Mouse (Mus musculus): ENCODE data around the gene Pde4d.

Pde4d gene

DNA sequence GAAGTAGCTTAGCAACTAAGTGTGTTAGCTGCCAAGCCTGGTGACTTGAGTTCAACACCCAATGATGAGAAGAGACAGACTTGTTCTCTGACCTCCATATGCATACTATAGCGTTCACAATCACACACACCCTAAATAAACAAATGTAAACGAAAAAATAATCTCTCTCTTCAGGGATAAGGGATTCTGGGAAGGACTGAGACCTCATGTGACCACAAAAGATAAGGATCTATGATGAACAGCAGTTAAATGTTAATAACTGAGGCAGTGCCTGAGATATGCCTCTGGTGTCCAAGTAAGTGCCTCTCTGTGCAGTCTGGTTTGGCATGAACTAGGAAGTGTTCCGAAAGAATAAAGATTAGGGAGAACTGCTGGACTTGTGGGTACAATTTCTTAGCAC, 1243.1 kb downstream of the Pde4d start:
- no peak for DNase-seq (ENCODE audit: low spot score)

DNA sequence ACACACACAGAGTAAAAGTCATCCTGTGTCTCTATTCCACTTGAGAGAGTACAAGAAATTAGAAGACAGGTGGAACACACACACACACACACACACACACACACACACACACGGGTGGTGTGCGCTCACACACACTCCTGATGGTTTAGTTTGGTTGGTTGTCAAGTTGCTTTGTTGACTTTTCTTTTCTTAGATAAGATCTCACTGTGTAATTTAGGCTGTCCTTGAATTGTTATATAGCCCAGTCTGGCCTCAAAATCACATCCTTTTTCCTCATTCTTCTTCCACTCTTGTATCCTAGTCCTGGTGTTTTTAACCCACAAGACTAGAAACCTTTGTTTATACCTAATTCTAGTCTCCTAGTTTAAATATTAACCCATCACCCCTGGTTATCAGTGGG, 1244.0 kb downstream of the Pde4d start:
- no peak for DNase-seq (ENCODE audit: low spot score)

DNA sequence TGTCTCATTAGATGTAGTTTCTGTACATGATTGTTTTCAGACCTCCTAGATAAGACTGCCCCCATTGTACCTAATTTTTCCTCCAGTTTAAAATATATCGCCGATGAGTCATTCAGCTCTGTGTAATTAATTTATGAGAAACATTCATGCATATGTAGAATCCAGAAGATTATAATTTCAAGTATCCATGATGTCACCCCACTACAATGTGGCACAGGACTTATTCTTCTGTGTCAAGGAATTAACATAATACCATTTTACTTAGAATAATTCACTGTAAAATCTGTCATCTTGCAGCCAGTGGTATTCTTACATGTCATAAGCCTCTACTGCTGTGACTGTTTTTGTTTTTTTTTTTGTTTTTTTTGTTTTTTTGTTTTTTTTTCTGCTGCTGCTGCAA, 1244.5 kb downstream of the Pde4d start:
- no peak for DNase-seq (ENCODE audit: low spot score)

DNA sequence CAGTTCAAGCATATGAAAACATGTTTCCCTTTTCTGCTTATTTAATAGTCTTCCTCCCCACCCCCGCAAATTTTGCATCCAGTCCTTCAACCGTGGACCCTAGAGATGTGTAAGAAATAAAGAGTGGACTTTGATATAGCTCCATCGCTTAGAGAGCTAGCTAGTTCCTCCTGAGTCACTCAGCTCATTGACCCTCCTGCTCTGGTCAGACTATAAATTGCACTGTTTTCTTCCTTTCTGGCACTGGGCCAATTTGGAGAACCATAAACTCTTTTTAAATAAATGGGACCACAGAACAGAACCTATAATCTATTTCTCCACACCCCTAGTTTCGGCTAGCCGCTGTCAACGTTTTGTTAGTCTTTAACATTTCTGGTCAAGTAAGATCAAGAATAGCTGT, 1245.3 kb downstream of the Pde4d start:
- no peak for DNase-seq (ENCODE audit: low spot score)

DNA sequence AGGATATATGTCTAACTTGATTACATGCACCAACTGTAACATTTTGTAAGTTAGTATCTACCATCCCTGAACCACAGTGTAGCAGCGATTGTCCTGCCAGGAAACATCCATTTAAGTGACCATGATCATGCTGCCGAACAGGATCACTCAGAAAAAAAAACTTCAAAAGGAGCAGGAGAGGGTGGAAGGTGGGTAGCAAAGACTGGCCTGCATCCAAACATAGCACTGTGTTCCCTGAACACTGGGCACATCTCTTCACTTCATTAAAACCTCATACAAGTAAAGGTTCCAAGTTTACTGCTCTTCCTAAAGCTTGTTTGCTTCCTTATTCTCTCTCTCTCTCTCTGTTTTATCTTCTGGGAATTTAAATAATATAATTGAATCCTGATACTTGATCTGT, 1256.4 kb downstream of the Pde4d start:
- no peak for DNase-seq (ENCODE audit: low spot score)

DNA sequence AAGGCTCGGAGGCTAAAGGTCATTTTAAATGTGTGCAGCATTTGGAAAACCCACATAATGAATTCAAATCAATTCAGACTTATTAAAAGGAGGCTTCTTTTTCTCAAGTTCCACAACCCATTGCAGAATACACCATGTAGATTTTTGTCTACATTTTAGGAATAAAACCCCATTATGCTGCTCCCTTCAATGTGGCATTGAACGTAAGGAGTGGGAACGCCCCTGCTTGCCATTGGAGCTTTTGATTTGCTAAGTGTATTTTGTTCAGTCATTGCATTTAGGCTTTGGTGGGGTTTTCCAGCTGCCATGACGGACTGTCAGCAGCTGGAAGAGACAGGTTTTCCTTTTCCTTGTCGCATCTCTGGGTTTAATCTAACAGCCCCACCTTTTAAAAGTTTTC, 1256.8 kb downstream of the Pde4d start:
- DNase-seq (ENCODE audit: low spot score): no peak

DNA sequence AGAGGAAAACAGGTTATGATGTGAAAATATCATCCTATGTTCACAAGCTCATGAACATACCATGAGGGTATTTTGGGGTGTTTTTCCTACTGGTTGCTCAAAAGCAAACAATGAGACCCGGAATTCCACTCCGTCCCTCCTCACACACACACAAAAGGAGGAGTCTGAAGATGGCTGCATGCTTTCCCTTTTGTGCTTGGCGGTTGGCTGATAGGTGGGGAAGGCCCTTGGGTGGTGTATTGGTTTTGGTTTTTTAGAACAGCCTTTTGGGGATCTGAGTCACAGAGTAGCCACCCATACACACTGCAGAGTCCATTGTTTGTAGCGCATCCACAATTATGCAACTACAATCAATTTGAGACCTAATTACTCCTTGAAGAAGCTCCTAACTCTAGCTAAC, 1257.4 kb downstream of the Pde4d start:
- DNase-seq (ENCODE audit: low spot score): no peak

DNA sequence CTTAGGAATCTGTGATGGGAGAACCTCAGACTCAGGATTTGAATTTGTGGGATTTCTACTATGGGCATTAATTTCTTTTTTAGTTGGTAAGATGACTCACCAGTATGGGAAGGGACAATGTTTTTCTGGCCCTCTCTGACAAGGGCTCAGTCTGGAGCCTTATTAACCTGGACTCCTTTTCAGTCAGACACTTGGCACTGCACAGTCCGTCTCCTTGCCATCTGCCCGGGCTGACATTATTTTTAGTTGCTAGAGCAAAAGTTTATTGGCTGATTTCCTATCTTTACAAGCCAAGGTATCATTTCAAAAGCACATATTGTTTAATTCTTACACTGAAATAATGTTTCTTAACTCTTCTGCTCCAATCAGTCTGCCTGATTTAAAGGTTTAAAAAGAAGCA, 1258.6 kb downstream of the Pde4d start:
- no peak for DNase-seq (ENCODE audit: low spot score)

DNA sequence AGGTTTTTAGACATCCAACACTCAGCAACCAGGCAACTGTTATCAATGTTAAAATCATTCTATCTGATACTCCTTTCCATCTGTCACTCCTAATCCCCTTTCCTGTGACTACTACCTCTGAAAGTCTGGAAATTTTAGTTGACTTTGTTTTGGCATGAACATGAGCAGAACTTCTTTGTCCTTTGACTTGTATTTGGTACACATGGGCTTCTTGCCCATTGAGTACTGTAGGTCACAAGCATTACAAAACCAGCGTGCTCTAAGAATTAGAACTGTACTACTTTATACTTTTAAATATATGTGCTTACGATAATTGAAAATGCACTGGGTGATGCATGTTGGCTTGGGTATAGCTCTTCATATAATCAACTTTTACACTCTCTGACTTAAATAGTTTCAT, 1264.8 kb downstream of the Pde4d start:
- no peak for DNase-seq (ENCODE audit: low spot score)

DNA sequence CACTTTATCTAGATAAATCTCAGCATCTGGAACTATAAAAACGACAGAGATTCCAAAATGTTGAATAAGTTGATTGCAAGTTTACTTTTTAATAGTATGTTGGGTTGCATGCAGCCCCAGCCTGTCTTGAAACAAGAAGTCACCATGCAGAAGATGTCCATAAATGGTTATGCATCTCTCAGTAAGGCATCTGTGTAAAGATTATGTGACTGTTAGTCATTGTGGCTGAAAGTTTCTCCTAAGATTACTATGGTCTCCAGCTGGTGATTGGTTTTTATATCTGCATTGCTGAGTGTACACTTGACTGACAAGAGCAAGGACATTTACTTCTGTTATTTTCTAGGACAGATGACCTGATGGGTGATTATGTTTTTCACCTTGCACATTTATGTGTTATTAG, 1265.6 kb downstream of the Pde4d start:
- no peak for DNase-seq (ENCODE audit: low spot score)

DNA sequence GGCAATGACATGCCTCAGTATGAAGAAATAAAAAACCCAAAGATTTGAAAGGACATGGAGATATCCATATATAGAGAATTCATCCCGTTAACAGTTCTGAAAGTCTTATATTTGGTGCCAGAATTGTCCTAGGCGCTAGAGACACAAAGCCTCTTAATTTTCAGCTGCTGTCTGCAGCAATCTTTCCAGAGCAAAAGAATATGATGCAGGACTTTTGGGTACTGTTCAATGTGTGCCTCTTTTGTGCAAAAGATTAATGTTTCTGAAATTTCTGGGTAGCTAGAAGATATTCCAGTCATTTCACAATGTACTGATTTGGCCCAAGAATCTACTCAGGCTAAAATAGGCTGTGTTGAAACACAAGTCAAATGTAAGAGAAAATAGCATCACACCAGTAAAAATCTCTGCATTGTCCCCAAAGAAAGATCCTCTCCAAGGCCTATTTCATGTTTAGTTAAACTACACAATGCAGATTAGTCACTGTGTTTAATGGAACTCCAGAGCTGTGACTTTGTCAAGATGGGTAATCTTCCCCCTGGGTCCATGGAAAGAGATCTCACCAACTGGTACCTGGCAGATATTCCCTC, 1270.5 kb downstream of the Pde4d start:
- no peak for DNase-seq (ENCODE audit: low spot score)

DNA sequence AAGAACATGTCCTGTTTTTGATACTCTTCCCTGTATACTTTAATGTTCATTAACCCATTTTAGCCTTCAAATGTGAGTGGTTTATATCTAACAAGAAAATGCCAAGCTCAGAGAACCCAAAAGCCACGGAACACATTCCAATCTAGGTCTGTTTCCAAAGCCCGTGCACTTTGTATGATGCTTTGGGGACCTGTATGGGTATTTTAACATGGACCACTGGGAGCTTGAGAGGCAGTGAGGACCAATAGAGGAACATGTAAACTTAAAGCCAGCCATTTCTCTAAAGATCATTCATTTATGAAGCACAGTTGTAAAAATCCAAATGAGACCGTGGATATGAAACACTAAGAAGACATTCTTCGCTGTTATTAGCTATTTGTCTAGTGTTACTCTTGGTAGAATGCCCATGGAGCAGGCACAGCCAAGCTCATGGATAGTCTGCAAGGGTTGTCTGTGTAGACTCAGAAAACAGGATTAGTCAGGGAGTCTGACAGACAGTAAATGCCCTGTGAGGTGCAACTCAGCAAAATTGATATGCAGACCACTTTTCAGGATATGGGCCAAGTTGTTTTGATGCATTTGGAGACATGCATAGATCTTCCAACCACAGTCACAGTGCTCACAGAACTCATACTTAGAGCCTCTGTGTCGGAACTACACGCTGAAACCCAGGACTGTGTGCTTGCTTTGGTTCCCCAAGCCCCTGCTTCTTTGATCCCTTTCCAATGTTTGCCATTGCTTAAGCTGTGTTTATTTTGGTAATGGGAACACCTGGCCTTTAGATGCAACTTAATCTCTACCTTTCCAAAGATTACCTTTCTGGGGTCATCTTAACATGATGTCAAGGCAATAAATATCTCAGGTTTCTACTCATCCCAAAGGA, 1272.7 kb downstream of the Pde4d start:
- no peak for DNase-seq (ENCODE audit: low spot score)

DNA sequence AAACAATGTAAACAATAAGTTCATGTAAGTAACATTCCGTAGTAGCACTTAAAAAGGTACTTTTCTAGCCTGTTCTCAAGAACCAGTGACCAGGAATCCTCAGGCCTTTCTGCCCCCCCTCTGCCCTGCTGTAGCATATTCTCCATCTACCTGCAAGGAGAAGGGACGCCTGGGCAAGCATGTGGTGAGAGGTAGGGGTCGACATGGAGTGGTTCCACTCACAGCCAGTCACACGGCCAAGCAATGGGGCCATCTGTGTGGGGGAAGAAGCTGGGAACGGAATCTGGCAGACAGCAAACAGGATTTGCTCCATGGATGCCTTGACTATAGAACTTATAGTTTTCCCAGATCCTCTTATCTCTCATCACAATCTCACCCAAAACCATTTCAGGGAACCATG, 1277.6 kb downstream of the Pde4d start:
- DNase-seq (ENCODE audit: low spot score): no peak

DNA sequence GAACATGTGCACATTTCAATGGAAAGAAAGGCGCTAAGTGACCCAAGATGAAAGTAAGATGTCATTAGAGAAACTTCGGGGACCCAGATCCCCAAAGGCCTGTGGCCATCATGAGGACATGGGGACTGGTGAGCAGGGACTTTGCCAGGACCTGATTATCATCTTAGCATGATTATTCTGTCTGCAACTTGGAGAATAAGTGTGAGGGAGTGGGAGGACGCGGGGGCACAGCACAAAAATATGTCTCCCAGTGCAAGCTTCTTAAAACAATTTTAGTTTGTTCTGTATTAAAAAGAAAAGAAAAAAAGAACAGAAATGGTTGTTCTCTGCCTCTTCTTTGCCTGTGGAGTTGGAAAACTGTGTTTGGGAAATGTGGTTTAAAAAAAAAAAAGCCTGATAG, 1279.9 kb downstream of the Pde4d start:
- DNase-seq (ENCODE audit: low spot score): no peak

DNA sequence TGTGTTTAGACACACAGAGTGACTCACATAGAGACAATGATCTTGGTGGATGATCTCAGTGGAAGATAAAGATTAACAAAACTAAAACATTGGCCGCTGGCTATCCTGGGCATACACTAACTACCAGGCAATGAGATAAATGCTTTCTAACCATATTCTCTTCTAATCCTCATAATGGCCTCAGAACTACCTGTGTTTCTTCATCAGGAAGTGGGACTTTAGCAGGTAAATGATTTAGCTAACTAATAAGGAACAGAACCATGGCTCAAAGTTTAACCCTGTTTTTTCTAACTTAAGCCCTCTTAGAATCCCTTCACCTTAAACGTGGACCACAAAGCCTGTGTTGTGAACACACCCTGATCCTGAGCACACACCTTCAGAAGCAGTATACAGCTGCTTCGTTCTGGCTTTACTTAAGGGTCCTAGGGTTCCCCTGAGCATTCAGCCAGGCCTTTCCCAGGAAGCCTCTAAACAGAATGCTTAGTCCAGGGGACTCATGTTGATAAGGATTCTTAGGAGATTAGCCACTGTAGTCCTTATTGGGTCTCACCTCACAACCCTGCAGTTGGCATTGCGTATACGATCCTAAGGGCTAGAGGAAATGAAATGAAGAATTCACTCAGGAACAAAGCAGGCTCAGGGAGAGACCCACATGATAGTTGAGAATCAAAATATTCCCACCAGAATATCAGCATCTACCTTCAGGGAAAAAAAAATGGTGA, 1283.1 kb downstream of the Pde4d start:
- no peak for DNase-seq (ENCODE audit: low spot score)

DNA sequence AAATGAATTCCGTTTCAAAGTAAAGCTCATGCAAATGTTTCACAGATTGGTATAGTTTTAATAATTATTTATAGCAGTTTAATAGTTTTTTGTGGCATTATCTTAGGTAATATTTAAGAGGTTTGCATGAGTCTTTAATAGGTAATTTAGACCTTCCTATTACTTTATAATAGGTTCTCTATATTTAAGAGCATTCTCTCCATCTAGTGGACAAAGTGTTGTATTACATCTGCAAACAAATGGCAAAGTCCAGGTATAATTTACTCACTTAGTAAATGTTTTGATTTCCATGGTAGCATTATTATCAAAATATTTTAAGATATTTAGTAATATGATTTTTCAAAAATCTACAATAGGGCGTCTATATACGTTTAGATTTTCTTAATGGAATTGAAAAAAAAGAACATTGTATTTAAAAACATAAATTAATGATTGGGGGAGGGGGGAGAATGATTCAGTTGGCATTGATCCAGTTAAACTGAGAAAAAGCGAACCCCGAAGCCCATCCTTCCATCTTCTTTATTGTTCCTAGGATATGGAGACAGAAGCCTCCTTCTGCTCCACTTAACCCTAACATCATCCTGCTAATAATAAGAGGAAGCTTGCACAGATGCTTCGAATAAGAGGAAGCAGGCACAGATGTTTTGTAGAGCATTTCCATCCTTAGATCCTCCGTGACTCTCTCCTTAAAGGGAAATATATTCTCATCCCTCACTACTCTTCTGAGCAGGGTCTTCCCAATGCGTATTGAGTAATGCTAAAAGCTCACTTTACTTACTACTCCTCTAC, 1286.7 kb downstream of the Pde4d start:
- DNase-seq (ENCODE audit: low spot score): no peak

DNA sequence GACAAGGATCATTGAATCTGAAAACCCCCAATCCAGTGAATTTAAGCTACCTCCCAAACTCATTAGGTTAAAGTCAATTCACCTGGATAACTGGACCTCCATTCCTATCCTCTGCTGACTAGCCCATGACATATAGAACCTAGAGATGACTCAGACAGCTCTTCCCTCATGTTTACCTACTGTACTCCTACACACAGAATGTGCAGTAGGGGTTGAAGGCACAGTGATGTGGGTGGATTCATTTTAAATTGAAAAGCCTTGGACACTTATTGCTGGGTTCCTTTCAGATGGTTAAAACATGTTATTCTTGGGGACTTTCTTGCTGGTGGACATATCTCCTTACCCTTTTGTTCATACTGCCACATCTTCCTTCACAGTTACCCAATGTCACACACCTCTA, 1296.7 kb downstream of the Pde4d start:
- DNase-seq (ENCODE audit: low spot score): no peak

DNA sequence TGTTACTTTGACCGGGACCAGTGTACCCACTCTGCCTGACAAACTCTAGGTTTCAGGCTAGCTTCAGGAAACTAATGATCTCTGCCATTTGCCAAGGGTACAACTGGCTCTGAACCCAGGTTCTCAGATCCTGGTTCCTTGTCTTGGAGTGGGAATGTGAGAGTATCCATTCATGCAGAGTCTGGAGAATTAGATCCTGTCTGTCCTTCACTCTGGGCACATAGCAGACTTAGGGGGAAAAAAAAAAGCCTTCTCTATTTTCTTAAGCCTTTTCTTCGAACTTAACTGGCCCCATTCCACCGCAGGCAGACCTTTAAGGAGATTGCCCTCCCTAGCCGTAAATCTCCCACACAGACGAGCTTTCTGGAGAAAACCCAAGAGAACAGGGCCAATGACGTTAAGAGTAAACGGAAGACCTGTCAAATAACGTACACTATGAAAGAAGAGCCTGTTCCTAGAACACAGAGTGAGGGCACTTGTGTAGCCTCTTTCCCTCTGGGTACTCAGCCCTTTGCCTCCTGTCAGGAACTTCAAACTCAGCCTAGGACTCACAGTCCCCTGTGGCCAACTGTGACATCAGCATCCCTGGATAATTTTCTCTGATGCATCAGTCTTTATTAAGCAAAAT, 1302.6 kb downstream of the Pde4d start:
- no peak for DNase-seq (ENCODE audit: low spot score)

DNA sequence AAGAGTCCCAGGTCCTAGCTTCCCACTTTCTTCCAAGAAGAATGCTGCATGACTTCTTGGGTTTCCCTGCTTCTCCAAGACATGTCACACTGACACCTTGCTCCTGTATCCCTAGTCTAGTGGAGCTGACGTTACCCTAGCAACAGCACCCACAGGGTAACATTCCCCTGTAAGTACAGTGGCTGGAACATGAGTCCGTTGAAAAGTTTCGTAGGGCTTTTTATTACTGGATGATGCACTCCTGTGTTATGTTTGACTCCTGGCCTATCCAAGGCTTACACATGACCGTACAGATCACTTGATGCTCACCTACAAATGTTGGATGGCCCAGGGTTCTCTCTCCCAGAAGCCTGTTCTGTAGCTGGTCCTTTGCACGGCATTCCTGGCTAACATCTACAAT, 1307.1 kb downstream of the Pde4d start:
- DNase-seq (ENCODE audit: low spot score): no peak

DNA sequence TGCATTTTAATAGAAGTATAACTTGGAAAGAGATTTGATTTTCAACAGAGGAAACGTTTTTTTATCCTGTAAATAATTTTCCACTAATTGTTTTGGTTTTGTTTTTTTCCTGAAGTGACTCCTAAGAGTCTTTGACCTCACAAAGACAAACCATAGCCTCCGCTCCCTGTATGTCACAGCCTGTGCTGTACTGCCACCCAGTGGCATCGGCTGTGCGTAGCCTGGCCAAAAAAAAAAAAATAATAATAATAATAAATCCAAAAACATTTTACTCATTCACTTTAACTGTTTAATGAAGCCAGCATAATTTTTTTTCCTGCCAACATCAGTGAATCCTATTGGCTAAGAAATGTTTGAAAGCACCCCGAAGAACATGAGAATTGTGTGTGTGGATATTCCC, 1309.5 kb downstream of the Pde4d start:
- no peak for DNase-seq (ENCODE audit: low spot score)

DNA sequence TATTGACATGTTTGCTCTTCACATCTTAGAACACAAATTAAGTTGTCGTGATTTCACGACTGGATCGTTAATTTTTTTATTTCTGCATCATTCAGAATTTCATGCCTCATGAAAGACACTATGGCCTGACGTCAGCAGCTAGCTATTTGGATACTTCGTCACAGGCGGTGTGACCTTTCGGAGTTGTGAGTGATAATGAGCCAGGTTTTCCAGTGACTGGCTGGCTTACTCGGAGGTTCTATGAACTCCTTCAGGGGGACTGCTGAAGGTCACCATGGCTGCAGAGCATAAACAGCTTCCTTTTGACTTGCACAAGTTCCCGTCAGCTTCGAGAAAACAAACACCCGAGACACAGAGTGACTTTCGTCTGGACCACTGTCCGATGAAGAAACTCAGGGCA, 1311.3 kb downstream of the Pde4d start:
- no peak for DNase-seq (ENCODE audit: low spot score)

DNA sequence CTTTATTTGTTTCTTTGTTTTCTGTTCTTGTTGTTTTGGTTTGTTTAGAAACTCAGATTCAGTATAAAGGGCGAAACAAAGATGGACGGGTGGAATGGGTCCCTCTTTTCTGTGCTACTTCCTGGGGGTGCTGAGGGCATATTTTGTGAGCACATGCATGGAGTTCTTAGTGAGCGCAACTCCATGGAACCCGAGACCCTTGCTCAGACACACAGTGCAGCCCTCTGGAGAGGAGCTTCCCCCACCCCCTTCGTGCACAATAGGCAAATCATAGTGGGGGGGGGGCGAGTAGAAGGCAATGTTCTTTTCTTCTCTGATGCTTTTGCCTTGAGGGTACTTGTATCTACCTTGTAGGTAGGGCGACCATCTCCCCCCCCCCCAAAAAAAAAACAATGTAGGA, 1325.0 kb downstream of the Pde4d start:
- no peak for DNase-seq (ENCODE audit: low spot score)

Measured in left cerebral cortex, adult 11 months (tissue).